Mouse (Mus musculus) heart, postnatal 36 days (tissue): Measurements from ENCODE around the gene Hadha. TPM values are rescaled to one million over a fixed set of nuclear protein-coding genes. Genes with fewer than 3 reads are reported as not detected.

Experiments used
- DNase-seq, 2 experiments: peaks; one replicate each; pipeline ENCODE4 v3.0.0; 2021 to 2022
- intact Hi-C: fragments of 180-260 bp; cut with DNase I; formaldehyde crosslinking; loops from one replicate; pipeline ENCODE4 v1.15.1; 2025
- total RNA-seq, 2 experiments: library from RNA; stranded (reverse); gene quantifications; 2 replicates each; pipeline ENCODE4 v1.2.3; 2021

Gene Hadha
- total RNA-seq, result 1,000 to 10,000 TPM; 1,332 to 1,358 TPM

DNA sequence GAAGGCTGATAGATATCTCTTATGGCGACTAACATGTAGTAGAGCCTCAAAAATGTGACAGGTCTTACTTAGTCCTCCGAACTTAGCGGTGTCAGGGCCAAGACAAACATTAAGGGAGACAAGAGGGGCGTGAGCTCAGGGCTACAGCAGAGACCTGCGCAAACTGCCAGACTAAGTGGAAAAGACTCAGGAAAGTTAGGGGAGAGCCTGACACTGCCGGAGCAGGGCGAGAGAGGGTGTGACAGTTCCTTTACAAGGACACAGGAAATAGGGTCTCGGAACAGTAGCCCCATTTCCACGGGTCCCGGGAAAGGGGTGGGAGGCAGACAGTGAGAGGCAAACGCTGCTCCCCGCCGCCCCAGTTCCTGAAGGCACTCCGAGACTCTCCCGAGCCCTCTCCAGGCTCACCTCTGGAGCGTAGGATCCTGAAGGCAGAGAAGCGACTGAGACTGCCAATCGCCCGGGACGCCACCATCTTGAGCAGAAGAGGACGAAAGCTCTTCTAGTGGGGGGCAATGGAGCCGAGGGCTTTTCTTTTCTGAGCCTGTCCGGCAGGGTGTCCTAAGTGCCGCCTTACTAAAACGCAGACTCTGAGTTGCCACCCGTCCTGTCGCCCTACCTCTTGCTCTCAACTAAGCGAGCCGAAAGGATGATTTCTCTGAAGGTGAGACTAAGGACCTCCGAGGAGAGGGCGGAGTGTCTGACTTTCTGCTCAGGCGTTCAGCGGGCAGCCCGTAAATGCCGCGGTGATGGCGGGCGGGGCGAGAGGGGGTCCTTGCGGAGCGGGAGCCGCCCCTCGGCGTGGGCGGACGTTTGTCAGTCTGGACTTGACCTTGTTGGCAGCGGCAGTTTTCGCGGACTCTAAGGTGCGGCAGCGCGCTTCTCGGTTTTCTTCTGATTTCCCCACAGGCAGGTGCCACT lies at the start of gene Hadha, which contains the start of gene Hadhb:
Gene Hadha, minus strand, starts transcription at position 689 of the 921 bp plus-strand sequence.
Gene Hadhb, plus strand, starts transcription at position 775 of the 921 bp plus-strand sequence.
- DNase-seq, result peak; percentile 96 to 99
- intact Hi-C loops, result loop anchor here (5.0 kb wide), 1 partner anchor 78 kb away; the partner anchor contains the start of gene Selenoi

- intact Hi-C loops, result no loop called here
- DNase-seq, result no peak
Observed at GRCm38 (mm10) chr5:30204441-30204840, 49.5 kb upstream of the Hadha start.

GRCm38 (mm10) chr5:30203216-30203885 lies 48.4 kb upstream of the Hadha start:
- intact Hi-C loops, result no loop called here
- no peak for DNase-seq

- intact Hi-C loops, result no loop called here
- DNase-seq, result no peak
Observed at GRCm38 (mm10) chr5:30202221-30202620, 47.3 kb upstream of the Hadha start.

GRCm38 (mm10) chr5:30201521-30201920 lies 46.6 kb upstream of the Hadha start:
- intact Hi-C loops, result no loop called here
- DNase-seq, result peak in 1 of 2 experiments; percentile 15

DNA sequence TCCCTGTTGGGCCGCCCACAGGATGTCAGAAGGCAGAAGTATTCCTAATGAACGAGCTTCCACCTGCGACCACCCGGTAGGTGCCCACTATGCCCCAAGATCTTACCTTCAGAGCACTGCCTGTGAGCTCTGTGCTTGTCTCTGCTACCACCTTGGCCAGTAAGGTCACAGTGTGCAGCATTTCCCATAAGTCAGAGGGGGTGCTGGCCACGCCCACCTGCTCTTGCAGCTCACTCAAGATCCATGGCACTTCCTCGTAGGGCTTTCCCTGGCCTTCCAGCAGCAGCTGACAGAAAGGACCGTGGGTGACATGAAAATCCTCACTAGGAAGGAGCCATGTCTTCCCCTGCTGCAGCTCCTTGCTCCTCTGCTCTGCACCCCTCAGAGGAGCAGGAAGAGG lies 43.3 kb upstream of the Hadha start:
- intact Hi-C loops, result no loop called here
- no peak for DNase-seq

DNA sequence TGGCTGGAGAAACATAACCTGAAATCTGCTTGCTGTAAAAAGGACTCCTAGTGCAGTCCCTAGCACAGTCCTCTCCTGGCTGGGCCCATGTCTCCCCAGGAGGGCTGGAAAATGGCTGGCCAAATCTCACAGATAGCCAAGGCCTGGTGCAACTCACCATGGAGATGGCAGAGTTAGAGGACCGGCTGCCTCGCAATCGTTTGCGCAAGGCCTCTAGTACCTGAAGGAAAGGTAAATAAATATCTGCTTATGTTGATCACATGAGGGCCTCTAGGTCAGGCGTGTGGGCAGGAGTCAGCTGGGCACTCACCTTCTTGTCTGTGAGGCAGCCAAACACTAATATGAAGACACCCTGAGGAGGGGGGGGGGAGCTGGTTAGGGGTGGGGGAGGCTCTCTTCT lies 40.4 kb upstream of the Hadha start:
- DNase-seq, result no peak
- intact Hi-C loops, result no loop called here

DNA sequence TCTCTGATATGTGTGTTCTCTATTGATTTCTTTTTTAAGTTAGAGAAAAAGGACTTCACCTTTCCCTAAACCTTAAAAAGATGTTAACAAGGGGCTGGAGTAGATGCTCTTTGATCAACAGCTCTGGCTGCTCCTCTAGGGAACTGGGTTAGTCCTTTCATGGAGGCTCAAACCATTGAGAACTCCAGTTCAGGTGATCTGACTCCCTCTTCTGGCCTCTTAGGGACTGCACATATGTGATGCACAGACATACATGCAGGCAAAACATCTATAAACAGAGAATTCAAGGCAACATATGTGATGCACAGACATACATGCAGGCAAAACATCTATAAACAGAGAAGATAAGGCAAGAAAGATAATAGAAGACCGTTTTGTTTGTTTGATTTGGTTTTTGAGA lies 37.5 kb upstream of the Hadha start:
- no peak for DNase-seq
- intact Hi-C loops, result no loop called here

GRCm38 (mm10) chr5:30187687-30188485 lies 32.9 kb upstream of the Hadha start:
- intact Hi-C loops, result no loop called here
- no peak for DNase-seq

DNA sequence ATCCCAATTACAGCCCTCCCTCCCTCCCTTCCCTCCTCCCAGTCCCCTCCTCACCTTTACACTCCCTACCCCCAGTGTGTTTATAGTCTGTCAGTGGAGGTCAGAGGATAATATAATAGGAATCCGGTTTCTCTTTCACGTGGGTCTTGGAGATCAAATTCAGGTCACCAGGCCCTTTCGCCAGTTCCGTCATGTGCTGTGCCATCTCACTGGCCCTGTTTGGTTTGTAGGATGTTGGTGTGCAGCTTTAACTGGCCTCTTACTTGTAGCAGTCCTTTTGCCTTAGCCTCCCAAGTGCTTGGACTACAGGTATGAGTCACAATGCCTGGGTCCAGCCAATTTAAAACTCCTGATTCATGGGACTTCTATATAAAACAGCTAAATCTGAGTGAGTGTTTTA lies 20.8 kb upstream of the Hadha start:
- intact Hi-C loops, result loop anchor here (5.0 kb wide), 1 partner anchor 49 kb away; no protein-coding TSS in a partner anchor
- DNase-seq, result no peak

GRCm38 (mm10) chr5:30172931-30173692 lies 18.1 kb upstream of the Hadha start:
- no peak for DNase-seq
- intact Hi-C loops, result no loop called here

- intact Hi-C loops, result no loop called here
- no peak for DNase-seq
Observed at GRCm38 (mm10) chr5:30172115-30172514, 17.2 kb upstream of the Hadha start.

DNA sequence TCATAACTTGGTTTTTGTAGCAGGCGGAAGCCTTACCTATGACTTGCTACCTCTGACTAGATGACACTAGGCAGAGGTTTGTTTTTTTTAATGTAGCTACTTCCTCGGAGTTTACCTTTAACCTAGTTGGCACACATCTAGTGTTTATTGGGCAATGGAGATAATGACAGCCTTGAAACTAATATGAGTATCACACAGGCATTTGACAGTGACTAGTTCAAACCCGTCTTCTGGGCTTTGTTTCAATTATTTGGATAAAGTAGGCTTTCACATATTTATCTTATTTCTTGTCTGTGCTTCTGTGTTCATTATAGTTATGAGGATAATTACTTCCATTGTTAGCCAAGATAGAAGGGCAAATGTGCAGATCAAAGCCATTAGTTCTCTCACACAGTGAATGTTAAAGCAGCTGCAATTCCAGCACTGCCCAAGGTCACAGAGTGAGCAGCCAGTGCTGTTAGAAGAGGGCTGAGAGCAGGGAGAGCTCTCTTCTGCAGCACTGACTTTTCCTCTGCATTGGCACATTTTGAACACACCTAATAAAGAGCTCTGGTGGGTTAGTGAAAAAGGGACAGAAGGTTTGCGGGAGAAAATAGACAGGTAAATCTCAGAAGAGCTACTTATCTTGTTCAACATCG lies 15.5 kb upstream of the Hadha start:
- intact Hi-C loops, result no loop called here
- no peak for DNase-seq

- no peak for DNase-seq
- intact Hi-C loops, result no loop called here
Observed at GRCm38 (mm10) chr5:30165234-30165946, 10.4 kb upstream of the Hadha start.

- no peak for DNase-seq
Observed at GRCm38 (mm10) chr5:30162339-30162738, 7.4 kb upstream of the Hadha start.

GRCm38 (mm10) chr5:30161836-30162235 lies 6.9 kb upstream of the Hadha start:
- intact Hi-C loops, result no loop called here
- DNase-seq, result no peak

More at GRCm38 (mm10) chr5:30162339-30162738, 7.4 kb upstream of the Hadha start:
- intact Hi-C loops, result no loop called here

- DNase-seq, result peak; percentile 29 to 47
- intact Hi-C loops, result no loop called here
Observed at GRCm38 (mm10) chr5:30159601-30160000, 4.6 kb upstream of the Hadha start.

GRCm38 (mm10) chr5:30155821-30156629 lies 1.1 kb upstream of the Hadha start:
- intact Hi-C loops, result no loop called here
- DNase-seq, result no peak
